Mouse (Mus musculus) frontal cortex, postnatal 10 days (tissue): ENCODE data around the gene Aldh1l1.
"Not testable (repeated sequence)": the region's sequence is repeated elsewhere in the genome, so short reads cannot be mapped to it uniquely, and the experiment has no call there.

Experiments used
- DNase-seq, 2 experiments: peaks; one replicate each; pipeline ENCODE4 v3.0.0; 2022; ENCODE audit warnings: low spot score in 2 of 2, mixed read lengths in 1 of 2

Aldh1l1 gene

DNA sequence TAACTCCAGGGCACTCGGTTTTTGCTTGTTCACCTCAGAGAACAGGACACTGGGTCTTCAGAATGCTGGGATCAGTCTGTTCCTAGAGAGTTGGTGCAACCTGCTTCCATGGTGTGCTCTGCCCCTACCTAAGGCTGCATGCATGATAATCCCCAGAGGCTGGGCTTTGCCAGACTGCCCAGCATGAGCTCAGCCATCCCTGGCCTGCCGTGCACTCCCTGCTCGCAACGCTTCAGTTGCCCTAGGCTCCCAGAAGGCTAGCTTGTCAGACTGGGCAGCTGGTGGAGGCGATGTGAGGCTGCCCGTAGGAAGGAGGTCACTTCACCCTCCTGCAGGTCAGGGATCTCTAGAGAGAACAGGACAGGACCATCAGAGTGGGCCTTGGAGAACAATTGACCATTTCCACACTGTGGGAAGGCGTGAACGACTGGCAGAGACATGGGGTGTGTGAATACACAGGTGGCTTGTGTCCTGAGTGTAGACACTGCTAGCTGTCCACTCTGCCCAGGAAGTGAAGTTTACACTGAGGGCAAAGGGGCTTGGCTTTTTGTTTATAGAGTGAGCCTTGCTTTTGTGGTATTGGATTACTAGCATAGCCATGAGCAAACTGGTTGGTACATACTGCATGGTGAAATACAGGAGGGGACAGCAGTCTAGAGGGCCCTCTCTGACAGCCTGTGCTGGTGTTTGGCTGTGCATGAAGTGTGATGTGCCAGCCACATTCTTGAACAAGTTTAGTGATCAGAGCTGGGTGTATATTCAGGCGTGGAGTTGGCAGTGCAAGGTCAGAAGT is 134.8 kb downstream of the Aldh1l1 start:
- DNase-seq = no peak

DNA sequence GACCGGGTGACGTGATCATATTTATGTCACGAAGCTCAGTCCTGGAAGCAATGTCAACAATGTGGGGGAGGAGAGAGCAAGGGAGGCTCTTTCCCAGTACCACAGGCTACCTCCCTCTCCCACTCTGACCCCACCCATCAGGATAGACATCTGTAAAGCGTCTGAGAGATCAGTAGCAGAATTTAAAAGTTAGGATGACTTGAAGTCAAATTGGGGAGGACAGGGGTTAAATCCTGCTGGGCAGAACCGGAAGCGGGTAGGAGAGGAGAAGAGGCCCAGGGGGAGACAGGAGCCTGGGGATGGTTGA is 135.3 kb downstream of the Aldh1l1 start:
- DNase-seq = no peak

DNA sequence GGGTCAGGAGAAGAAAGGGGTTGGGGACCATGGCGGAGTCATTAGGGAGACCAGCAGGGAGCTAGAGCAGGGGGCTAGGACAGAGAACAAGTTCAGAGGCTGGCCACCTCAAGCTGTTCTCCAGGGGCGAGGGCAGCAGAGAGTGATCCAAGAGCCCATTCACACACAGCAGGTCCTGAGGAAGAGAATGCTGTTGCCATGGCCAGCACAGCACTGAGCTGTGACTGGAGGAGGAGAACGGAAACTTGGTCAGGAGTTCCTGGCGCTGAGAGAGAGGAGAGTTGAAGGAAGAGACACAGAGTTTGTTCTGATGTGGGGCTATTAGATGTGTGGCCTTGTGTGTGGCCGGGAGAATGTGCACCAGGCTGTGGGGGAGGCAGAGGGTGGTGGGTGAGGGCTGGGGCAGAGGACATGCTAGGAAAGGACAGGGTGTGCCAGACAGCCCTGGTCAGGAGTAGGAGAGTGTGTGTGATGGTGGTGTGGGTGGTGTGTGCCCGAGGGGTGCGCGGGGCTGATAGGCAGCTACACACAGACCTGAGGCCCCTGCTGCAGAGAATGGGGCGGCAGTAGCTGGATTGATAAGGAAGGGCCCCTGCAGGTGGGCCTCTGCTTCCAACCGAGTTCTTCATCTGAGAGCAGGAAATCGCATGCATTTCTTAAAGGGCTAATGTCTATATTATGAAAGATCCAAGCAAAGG is 136.7 kb downstream of the Aldh1l1 start:
- DNase-seq = no peak

DNA sequence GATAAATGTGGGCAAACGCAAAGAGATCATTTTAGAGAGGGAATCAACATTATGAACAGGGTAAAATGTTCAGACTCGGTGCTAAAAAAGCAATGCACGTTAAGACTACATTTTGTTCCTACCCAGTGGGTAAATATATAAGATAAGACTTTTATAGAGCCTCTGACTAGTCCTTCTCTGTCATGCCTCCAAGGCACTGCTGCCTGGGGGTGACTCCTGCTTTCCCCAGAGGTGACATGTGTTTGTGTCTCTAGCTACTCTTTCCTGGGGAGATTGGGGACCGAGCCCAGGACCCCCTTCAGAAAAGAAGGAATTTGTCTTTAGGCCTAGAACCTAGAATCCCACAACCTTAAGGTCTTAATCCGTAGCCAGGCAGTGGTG is 137.2 kb downstream of the Aldh1l1 start:
- no peak for DNase-seq

DNA sequence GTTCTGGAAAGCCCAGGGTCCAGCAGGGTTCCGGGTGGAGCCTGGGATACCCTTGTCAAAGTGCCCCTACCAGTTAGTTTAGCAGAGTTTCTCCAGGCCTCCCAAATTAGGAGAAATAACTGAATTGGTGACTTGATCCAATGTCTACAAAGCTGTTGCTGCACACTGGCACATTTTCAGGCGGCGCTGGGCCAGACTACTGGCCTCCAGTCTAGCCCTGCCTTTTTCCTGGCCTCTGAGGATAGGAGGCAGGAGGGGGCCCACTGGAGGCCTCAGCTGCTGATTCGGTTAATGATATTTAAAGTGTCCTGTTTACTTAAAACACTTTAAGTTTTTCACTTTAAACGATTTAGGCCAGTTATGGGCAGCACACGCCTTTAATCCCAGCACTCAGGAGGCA is 138.0 kb downstream of the Aldh1l1 start:
- no peak for DNase-seq

DNA sequence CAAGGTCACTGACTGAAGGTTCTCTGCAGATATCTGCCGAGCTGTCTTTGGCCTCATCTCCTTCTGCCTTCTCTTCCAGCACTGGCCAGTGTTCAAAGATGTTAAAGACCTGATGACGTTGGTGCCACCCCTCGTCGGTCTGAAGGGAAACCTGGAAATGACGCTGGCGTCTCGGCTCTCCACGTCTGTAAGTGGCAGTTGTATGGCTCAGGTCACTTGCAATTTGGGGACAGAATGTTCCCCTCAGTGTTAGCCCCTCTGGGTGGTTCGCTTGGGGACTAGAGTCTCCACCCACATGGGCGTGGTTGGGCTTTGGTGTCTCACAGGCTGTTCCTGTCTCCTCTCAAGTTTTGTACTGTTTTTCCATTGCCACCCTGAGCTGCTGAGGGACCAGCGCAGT is 138.5 kb downstream of the Aldh1l1 start:
- no peak for DNase-seq

DNA sequence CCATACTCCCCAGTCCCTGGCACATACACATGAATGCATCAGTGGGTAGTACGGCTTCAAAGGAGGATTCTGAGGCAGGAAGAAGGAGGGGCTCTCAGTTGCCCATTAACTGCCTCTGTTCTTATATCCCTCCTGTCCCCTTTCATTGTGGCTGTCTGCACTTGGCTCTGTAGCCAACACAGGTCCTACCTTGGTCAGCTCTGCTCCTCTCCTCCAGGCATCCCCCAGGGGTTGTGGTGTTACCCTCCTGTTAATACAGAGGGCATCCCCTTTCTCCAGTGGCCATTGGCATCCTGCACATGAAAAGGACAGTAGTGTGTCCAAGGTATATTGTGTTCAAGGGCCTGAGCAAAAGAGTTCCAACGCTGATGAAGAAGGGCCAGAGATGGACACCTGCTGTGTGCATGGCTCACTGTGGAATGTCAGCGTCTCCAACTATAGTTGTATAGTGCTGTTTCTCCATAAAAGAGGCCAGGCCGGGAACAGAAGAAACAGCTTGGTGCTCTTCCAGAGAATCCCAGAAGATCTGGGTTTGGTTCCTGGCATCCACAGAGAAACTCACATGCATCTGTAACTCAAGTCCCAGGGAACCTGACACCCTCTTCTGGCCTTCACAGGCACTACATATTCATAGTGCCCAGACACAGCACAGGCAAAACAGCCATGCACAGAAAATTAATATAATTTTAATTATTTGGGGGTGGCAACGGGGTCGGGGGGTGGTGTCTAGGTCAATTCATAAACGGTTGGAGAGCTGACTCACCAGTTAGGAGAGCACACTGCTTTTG is 139.2 kb downstream of the Aldh1l1 start:
- no peak for DNase-seq

DNA sequence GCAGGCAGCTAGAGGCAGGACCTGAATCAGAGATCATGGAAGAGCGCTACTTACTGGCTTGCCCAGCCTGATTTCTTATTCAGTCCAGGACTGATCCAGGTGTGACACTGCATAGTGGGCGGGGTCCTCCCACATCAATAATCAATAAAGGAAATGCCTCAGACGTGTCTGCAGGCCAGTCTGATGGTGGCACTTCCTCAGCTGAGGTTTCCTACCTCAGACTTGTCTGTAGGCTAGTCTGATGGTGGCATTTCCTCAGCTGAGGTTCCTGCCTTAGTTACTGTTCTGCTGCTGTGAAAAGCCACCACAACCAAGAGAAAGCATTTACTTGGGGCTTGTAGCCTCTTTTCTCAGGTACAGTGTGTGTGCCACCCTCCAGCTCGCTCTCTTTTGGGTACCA is 141.3 kb downstream of the Aldh1l1 start:
- no peak for DNase-seq

DNA sequence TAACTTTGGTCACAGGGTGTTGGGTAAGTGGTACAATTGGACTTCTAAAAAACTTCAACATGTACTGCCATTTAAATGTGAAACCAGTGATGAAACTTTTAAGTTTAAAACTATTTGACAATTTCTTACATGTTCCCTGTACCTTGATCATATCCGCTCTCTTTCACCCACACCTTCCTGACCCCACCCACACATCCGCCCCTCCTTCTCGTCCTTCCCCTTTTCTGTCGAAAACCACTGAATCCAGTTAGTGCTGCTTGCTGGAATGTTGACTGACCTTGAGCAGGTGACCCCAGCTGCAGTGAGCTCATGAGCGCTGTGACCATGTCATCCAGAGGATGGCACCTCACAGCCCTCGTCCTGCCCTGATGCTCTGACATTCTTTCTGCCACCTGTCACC is 143.3 kb downstream of the Aldh1l1 start:
- no peak for DNase-seq

DNA sequence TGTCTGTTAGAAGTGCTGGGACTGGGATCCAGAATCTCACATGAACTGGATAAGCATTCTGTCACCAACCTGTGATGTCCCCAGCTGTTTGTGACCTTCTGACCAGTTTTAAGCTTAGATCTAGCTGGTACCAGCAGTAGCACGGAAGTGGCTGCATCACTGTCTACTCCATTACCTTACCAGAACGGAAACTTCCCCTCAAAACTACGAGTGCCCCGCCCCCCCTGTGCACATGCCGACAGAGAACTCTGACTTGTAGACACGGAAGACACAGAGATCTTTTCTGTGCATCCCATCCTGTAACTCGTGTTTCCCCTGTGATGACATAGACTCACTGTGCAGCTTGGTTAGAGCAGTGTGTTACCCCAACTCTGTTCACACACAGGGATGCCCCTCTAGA is 144.2 kb downstream of the Aldh1l1 start:
- DNase-seq = no peak

DNA sequence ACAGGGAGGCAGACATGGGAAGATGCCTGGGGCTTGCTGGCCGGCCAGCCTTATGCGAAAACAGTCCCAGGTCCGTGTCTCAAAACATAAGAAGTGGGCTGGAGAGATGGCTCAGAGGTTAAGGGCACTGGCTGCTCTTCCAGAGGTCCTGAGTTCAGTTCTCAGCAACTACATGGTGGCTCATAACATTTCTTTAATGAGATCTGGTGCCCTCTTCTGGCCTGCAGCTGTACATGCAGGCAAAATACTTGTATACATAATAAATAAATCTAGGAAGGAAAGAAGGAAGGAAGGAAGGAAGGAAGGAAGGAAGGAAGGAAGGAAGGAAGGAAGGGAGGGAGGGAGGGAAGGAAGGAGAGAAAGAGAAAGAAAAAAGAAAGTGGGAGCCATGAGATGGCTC is 146.3 kb downstream of the Aldh1l1 start:
- not testable (repeated sequence) for DNase-seq

DNA sequence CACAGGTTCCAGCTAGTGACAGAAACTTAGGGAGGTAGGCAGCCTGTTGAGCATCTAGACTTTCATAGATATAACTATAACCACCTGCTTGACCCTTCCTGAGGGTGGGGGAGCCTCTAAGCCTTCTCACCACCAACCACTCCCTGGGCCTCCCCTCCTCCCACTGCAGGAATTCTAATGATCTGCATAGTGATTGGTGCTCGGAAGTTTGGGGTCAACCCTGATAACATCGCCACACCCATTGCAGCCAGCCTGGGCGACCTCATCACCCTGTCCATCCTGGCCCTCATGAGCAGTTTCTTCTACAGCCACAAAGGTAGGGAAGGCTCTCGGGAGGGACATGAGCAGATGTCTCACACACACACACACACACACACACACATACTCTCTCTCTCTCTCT is 148.9 kb downstream of the Aldh1l1 start:
- DNase-seq = no peak

DNA sequence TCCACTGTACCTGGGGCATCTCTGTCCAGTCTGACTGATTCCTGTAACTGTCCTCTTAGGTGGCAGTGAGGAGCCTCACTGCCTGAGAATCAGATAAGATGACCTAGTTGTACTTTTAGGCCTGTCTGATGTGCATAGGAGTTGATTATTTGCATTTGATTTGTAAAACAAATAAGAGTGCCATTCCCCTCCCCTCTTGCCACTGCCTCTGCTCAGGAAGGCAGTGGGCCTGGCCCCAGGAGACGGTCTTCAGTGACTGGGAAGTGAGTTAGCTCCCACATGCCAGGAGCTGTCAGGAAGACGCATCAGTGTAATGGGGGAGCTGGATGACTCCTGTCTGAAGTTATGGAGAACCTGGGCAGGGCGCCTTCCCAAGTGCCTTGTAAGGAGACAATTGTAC is 149.4 kb downstream of the Aldh1l1 start:
- DNase-seq = no peak

DNA sequence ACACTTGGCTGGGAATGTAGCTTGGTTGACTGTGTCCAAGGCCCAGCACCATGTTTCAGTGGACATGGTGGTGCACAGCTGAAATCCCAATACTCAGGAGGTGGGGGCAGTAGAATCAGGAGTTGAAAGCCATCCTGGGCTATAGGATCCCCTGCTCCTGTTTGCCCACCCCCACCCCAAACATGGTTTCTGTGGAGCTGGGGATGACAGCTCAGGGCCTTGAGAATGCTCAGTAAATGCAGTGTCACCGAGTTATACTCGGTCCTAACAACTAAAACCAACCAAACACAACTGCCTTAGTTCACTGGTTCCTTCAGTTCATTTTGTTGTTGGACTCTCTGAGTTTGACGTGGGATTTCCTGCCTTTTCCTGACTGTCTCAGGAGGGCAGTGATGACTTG is 156.8 kb downstream of the Aldh1l1 start:
- no peak for DNase-seq

DNA sequence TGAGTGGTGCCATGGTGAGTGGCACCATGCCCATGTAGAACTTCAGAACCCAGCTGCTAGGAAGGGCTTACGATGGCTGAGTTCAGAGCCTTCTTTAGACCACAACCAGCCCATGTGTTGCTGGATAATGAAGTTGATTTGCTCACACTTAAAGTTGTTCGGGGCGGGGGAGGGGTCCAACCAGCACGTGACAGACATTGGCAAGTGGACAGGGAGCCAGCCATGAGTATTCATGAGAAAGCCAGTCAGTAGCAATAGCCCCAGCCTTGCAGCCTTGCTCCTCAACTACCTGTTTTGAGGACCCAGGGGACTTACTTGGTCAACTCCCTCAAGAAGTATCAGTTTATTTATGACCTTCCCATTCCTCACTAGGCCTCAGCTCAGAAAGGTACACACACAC is 158.7 kb downstream of the Aldh1l1 start:
- DNase-seq = no peak

DNA sequence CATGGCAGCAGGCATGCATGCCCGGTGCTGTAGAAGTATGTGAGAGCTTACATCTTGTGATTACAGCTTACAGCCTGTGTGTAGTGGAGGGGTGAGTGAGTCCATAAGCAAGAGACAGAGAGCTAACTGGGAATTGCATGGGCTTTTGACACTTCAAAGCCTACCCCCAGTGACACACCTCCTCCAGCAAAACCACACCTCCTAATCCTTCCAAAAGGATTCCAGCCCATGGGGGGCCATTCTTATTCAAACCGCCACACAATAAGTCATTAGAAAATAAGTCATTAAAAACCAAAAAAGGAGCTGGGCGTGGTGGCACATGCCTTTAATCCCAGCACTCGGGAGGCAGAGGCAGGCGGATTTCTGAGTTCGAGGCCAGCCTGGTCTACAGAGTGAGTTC is 162.2 kb downstream of the Aldh1l1 start:
- DNase-seq = no peak

DNA sequence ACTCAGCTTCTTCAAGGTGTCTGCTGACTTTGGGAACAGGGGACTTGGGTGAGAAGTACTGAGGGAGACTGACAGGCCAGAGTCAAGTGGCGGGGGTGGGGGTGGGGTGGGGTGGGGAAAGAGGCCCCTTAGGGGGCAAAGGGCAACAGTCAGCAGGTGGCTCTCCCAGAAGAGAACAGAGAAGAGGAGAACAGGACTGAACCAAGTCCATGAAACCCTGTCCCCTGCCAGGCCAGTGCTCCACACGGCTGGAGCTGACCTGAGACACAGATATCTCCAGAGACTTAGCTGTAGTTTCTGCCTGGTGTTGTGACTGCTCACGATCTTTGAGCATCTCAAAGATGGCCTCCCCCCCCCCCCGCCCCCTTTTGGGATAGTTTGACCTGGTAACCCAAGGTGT is 163.1 kb downstream of the Aldh1l1 start:
- DNase-seq = no peak
